ENCODE assay signal across 8 mouse cellular contexts in the genomic region with DNA sequence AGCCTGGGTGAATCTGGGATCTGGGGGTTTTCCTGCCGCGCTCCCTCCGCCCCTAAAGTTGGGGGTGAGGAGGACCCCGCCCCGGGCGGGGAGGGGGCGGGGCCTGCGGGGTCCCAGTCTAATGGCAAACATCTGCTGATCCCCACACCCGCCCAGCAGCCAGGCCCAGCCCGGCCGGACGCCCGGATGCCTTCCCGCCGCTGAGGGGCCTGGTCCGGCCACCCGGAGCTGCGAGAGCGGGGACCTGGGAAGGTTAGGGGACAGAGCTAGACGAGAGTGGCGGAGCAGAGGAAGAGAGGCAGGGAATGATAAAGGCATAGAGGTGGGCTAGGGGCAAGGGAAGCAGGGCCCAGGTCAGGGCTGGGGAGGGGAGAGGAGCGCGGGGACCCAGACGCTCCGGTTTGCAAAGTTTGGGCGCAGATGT. TPM values are rescaled to one million over a fixed set of nuclear protein-coding genes. Genes with fewer than 3 reads are reported as not detected.
DNase-seq lines count a peak whose midpoint lies in the region; ATAC-seq and TF ChIP-seq lines count a peak whose summit lies in the region.

No protein-coding gene starts in this region.

- peak overlapping the region; percentile 63 for H3K4me2 ChIP-seq in lung, postnatal 0 days (replicated peaks; ENCODE audit: low read depth, low read length)

- 0 out of 2 replicates have a peak, but pooled peaks have one; percentile 21 for ATAC-seq in frontal cortex, adult (ENCODE audit: low TSS enrichment)
- peak; percentile 70 for ATAC-seq in lung, postnatal 0 days
- no peak for ATAC-seq in inflammation-experienced regulatory T-cells, adult 6 months

- no peak for TF ChIP-seq EP300 in lung, postnatal 0 days (IDR thresholded peaks at IDR 0.05)

- H3K9me3 ChIP-seq in lung, postnatal 0 days (ENCODE audit: low read length): no peaks in the 10 kb centered on the region

- DNase-seq in frontal cortex, postnatal 36 days (ENCODE audit: low spot score in 2 of 2): no peak
- peak; percentile 84 for DNase-seq in embryo, embryonic 11 days
- DNase-seq in heart, adult 8-10 months (ENCODE audit: low spot score): peak; percentile 73
- DNase-seq in kidney, adult 8-10 months: peak; percentile 41 to 44
- DNase-seq in lung, postnatal 0 days (ENCODE audit: low spot score): peak; percentile 77
- peak; percentile 69 for DNase-seq in ovary, postnatal 14 days (ENCODE audit: low spot score)

- WGBS in lung, postnatal 0 days: 2% methylated on average over 15 of the region's 26 CpGs

- no peak for TF ChIP-seq CTCF in lung, postnatal 0 days (IDR thresholded peaks at IDR 0.05)

- peaks cover 13% of the 10 kb centered on the region; the same call in 1 of the 2 replicates for H3K36me3 ChIP-seq in lung, postnatal 0 days (ENCODE audit: insufficient read depth, low read length)

- H3K9ac ChIP-seq in lung, postnatal 0 days (replicated peaks; ENCODE audit: low read depth): peak overlapping the region; percentile 90

- H3K27ac ChIP-seq in lung, postnatal 0 days (ENCODE audit: low read length): peak overlapping the region; percentile 91

- no peaks in the 10 kb centered on the region for H3K27me3 ChIP-seq in lung, postnatal 0 days (replicated peaks; ENCODE audit: insufficient read depth, low read length)

- peaks cover 19% of the 10 kb centered on the region for H3K4me1 ChIP-seq in lung, postnatal 0 days (ENCODE audit: insufficient read depth, low read depth, low read length)

- H3K4me3 ChIP-seq in lung, postnatal 0 days (ENCODE audit: low read depth, low read length): peak overlapping the region; percentile 76

RNA-seq across cellular contexts. Expression of a gene that starts 0.6 kb away (rescaled TPM):
- total RNA-seq in heart, adult 8-10 months (2022): 10 to 100 TPM; 64.2 to 67.2 (median 65.6) TPM
- polyA plus RNA-seq in lung, postnatal 0 days (2015; fragmentation: Nextera tagmentation; extraction: Ambion mirVana): 23.3 and 24.0 TPM in 2 replicates
- polyA plus RNA-seq in inflammation-experienced regulatory T-cells, adult 6 months (2017; shearing (Covaris generic)): not detected

RNA-seq across cellular contexts. Expression of a gene that starts 37.4 kb away (rescaled TPM):
- total RNA-seq in heart, adult 8-10 months (2022): under 1 TPM in 1 of 4 experiments, not detected in 3; 0.38 TPM
- polyA plus RNA-seq in lung, postnatal 0 days (2015; fragmentation: Nextera tagmentation; extraction: Ambion mirVana): 6.2 and 7.4 TPM in 2 replicates
- not detected for polyA plus RNA-seq in inflammation-experienced regulatory T-cells, adult 6 months (2017; shearing (Covaris generic))

RNA-seq across cellular contexts. Expression of a gene that starts 37.8 kb away (rescaled TPM):
- total RNA-seq in heart, adult 8-10 months (2022): 1 to 10 TPM; 5.6 to 8.6 (median 7.7) TPM
- polyA plus RNA-seq in lung, postnatal 0 days (2015; fragmentation: Nextera tagmentation; extraction: Ambion mirVana): 13.4 and 15.7 TPM in 2 replicates
- polyA plus RNA-seq in inflammation-experienced regulatory T-cells, adult 6 months (2017; shearing (Covaris generic)): 10 to 100 TPM in 1 of 3 experiments, 1 to 10 TPM in 2; 5.5 to 54.9 (median 8.6) TPM

RNA-seq across cellular contexts. Expression of a gene that starts 54.5 kb away (rescaled TPM):
- 10 to 100 TPM; 27.3 to 35.7 (median 30.7) TPM for total RNA-seq in heart, adult 8-10 months (2022)
- polyA plus RNA-seq in lung, postnatal 0 days (2015; fragmentation: Nextera tagmentation; extraction: Ambion mirVana): 35.8 and 43.2 TPM in 2 replicates
- polyA plus RNA-seq in inflammation-experienced regulatory T-cells, adult 6 months (2017; shearing (Covaris generic)): 1 to 10 TPM; 1.7 to 2.1 (median 1.9) TPM

Comparison
In these comparisons a context has a peak if more than half of its experiments do, and no peak if none do; other contexts are left out.
1. DNase-seq: peak in embryo, embryonic 11 days (single experiment), heart, adult 8-10 months (single experiment), kidney, adult 8-10 months (2 of 2), lung, postnatal 0 days (single experiment) and ovary, postnatal 14 days (single experiment); none in frontal cortex, postnatal 36 days (0 of 2).
2. RNA of a gene that starts 0.6 kb away (polyA plus RNA-seq): 23.3 to 24.0 TPM in lung, postnatal 0 days; not detected in inflammation-experienced regulatory T-cells, adult 6 months; every median in the first group is over 10 times any median in the second.